Mouse (Mus musculus): ENCODE measurements around the gene Rcan2.

DNA sequence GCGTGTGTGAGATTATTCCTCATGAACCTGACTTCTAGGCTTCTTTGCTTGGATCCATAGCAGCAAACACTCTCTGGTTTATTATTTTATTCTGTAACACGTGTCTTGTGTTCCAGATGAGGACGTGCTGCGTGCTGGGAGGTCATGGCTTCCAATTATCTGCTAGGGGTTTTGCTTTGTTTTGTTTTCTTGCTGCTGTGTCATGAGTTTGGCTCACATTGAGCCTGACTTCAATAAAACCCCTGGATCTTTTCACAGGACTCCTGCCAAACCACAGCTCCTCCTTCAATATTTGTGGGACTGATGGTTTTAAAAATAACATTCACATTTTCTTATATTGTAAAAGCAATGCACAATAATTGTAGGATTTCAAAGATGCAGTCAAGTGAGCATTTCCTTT, 16.6 kb upstream of the Rcan2 start:
- TF ChIP-seq CTCF (IDR thresholded peaks at IDR 0.05; ENCODE audit: borderline replicate concordance, extremely low read depth, insufficient read depth, insufficient read length) (no peak), POLR2A (IDR thresholded peaks at IDR 0.05; ENCODE audit: borderline replicate concordance, extremely low read depth, insufficient read depth, insufficient read length, poor library complexity, severe bottlenecking) (no peak)
